Mouse (Mus musculus): ENCODE data around the gene Ipo13.

- no peak for TF ChIP-seq CTCF (IDR thresholded peaks at IDR 0.05; ENCODE audit: borderline replicate concordance, control insufficient read depth, extremely low read depth, insufficient read depth, low read length, poor library complexity)
- TF ChIP-seq POLR2A (IDR thresholded peaks at IDR 0.05; ENCODE audit: control insufficient read depth, extremely low read depth, insufficient read depth, low read length, poor library complexity): no peak
Measured at GRCm38 (mm10) chr4:117916386-117916785, 1.6 kb upstream of the Ipo13 start.
